Comparison of ENCODE assay signal across 15 mouse cellular contexts in the genomic region with DNA sequence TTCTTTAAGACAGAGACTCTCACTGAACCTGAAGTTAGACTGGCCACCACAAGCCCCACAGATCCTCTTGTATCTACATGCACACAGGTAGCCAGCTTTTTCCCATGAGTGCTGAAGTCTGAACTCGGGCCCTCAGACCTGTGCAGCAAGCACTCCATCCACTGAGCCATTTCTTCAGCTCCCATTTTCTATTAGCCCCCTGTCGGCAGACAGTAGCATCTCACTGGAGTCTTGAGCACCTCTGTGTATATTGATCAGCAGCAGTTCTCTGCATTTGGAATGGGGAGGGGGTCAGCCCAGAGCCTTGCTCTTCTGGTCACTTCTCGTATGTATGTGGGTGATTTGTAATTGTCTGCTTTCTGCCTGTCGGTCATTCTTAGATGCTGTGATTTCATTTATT. TPM values are rescaled to one million over a fixed set of nuclear protein-coding genes. Genes with fewer than 3 reads are reported as not detected.
DNase-seq lines count a peak whose midpoint lies in the region; ATAC-seq and TF ChIP-seq lines count a peak whose summit lies in the region.
"Had no signal": no experiment of that assay in that cellular context is flagged by ENCODE, and none has a peak within 500 bp of the region (broad histone marks: within the 10 kb centered on the region; RNA-seq: fewer than 3 reads in every experiment).

No protein-coding gene starts in this region.

- 63% methylated on average over 4 of the region's 4 CpGs for WGBS in heart, postnatal 0 days
- WGBS in lung, postnatal 0 days = 58% methylated on average over 4 of the region's 4 CpGs

- intact Hi-C loops in heart, postnatal 25 days (cut with DNase I) = loop anchor here (5.0 kb wide), 1 partner anchor 42 kb away; a partner anchor contains a TSS

- peak; percentile 31 for TF ChIP-seq CTCF in heart, postnatal 0 days (IDR thresholded peaks at IDR 0.05; ENCODE audit: low read depth)
- peak; percentile 60 for TF ChIP-seq CTCF in lung, postnatal 0 days (IDR thresholded peaks at IDR 0.05)

- H3K36me3 ChIP-seq in heart, postnatal 0 days (replicated peaks; ENCODE audit: control insufficient read depth, insufficient read depth, low read length) = no peaks in the 10 kb centered on the region
- H3K36me3 ChIP-seq in lung, postnatal 0 days (ENCODE audit: insufficient read depth, low read length) = no peaks in the 10 kb centered on the region
- H3K36me3 ChIP-seq: forebrain, embryonic 15.5 days had no signal

- H3K4me1 ChIP-seq in heart, postnatal 0 days (ENCODE audit: control insufficient read depth, insufficient read depth) = no peaks in the 10 kb centered on the region
- no peaks in the 10 kb centered on the region for H3K4me1 ChIP-seq in lung, postnatal 0 days (ENCODE audit: insufficient read depth, low read depth, low read length)

- no peaks in the 10 kb centered on the region for H3K9me3 ChIP-seq in heart, postnatal 0 days (replicated peaks; ENCODE audit: control insufficient read depth, low read length)
- H3K9me3 ChIP-seq in lung, postnatal 0 days (ENCODE audit: low read length) = no peaks in the 10 kb centered on the region
- H3K9me3 ChIP-seq: forebrain, embryonic 15.5 days; heart, embryonic 13.5 days had no signal

- H3K4me2 ChIP-seq in heart, postnatal 0 days (ENCODE audit: low read depth, low read length) = no peak overlapping the region
- H3K4me2 ChIP-seq in lung, postnatal 0 days (replicated peaks; ENCODE audit: low read depth, low read length) = no peak overlapping the region
- H3K4me2 ChIP-seq: forebrain, embryonic 15.5 days; heart, embryonic 13.5 days had no signal

- no peaks in the 10 kb centered on the region for H3K27me3 ChIP-seq in heart, postnatal 0 days (ENCODE audit: control insufficient read depth, insufficient read depth, low read length)
- H3K27me3 ChIP-seq in lung, postnatal 0 days (replicated peaks; ENCODE audit: insufficient read depth, low read length) = no peaks in the 10 kb centered on the region
- H3K27me3 ChIP-seq: forebrain, embryonic 15.5 days; heart, embryonic 13.5 days had no signal

- no peak overlapping the region for H3K9ac ChIP-seq in heart, postnatal 0 days (replicated peaks; ENCODE audit: low read depth, low read length)
- H3K9ac ChIP-seq in lung, postnatal 0 days (replicated peaks; ENCODE audit: low read depth) = no peak overlapping the region
- H3K9ac ChIP-seq: forebrain, embryonic 15.5 days; heart, embryonic 13.5 days had no signal

- no peak for DNase-seq in heart, postnatal 0 days (ENCODE audit: low spot score)
- no peak for DNase-seq in heart, postnatal 25 days (ENCODE audit: low spot score)
- no peak for DNase-seq in lung, postnatal 0 days (ENCODE audit: low spot score)
- no peak for DNase-seq in lung, adult 18-20 months
- peak; percentile 16 for DNase-seq in embryo, embryonic 11 days
- DNase-seq in adipocyte (ENCODE audit: low spot score) = no peak
- DNase-seq in urinary bladder, adult 18-20 months (ENCODE audit: low spot score in 2 of 2) = no peak
- DNase-seq: adrenal gland, postnatal 25 days; kidney, adult 18-20 months had no signal

- no peak for ATAC-seq in heart, postnatal 0 days (ENCODE audit: insufficient read depth, low read depth)
- ATAC-seq in lung, postnatal 0 days = no peak
- ATAC-seq: forebrain, embryonic 15.5 days had no signal

- H3K27ac ChIP-seq in heart, postnatal 0 days (ENCODE audit: low read depth) = no peak overlapping the region
- no peak overlapping the region for H3K27ac ChIP-seq in lung, postnatal 0 days (ENCODE audit: low read length)
- H3K27ac ChIP-seq: forebrain, embryonic 15.5 days; heart, embryonic 13.5 days had no signal

- no peak for TF ChIP-seq EP300 in heart, postnatal 0 days (IDR thresholded peaks at IDR 0.05; ENCODE audit: low read depth)
- TF ChIP-seq EP300 in lung, postnatal 0 days (IDR thresholded peaks at IDR 0.05) = no peak

- H3K4me3 ChIP-seq in heart, postnatal 0 days (ENCODE audit: low read depth, low read length) = no peak overlapping the region
- H3K4me3 ChIP-seq in lung, postnatal 0 days (ENCODE audit: low read depth, low read length) = no peak overlapping the region
- H3K4me3 ChIP-seq: forebrain, embryonic 15.5 days; heart, embryonic 13.5 days had no signal

RNA-seq across cellular contexts. Expression of a gene that starts 6.8 kb away (rescaled TPM):
- total RNA-seq in heart, postnatal 0 days (2014; rRNA removed; ENCODE audit: low replicate concordance) = 15.4 and 20.3 TPM in 2 replicates
- polyA plus RNA-seq in heart, postnatal 0 days (2015; fragmentation: Nextera tagmentation; extraction: Ambion mirVana) = 12.6 and 12.8 TPM in 2 replicates
- 10 to 100 TPM; 25.5 to 27.5 TPM for total RNA-seq in heart, postnatal 25 days (2021)
- 18.0 and 19.2 TPM in 2 replicates for polyA plus RNA-seq in lung, postnatal 0 days (2015; fragmentation: Nextera tagmentation; extraction: Ambion mirVana)

RNA-seq across cellular contexts. Expression of a gene that starts 19.4 kb away (rescaled TPM):
- total RNA-seq in heart, postnatal 0 days (2014; rRNA removed; ENCODE audit: low replicate concordance) = 0.12 TPM in 1 of 2 replicates, not detected in the other
- polyA plus RNA-seq in heart, postnatal 0 days (2015; fragmentation: Nextera tagmentation; extraction: Ambion mirVana) = 0.22 TPM in 2 replicates
- 1 to 10 TPM; 3.7 to 6.7 TPM for total RNA-seq in heart, postnatal 25 days (2021)
- polyA plus RNA-seq in lung, postnatal 0 days (2015; fragmentation: Nextera tagmentation; extraction: Ambion mirVana) = 0.25 and 0.32 TPM in 2 replicates
- total RNA-seq: adrenal gland, postnatal 25 days; common myeloid progenitor, adult 5-6 weeks; MEL had no signal
- polyA plus RNA-seq: forebrain, embryonic 15.5 days; liver, embryonic 16.5 days had no signal

RNA-seq across cellular contexts. Expression of a gene that starts 22.3 kb away (rescaled TPM):
- not detected in 2 replicates for total RNA-seq in heart, postnatal 0 days (2014; rRNA removed; ENCODE audit: low replicate concordance)
- not detected in 2 replicates for polyA plus RNA-seq in heart, postnatal 0 days (2015; fragmentation: Nextera tagmentation; extraction: Ambion mirVana)
- total RNA-seq in heart, postnatal 25 days (2021) = not detected
- 0.51 and 0.77 TPM in 2 replicates for polyA plus RNA-seq in lung, postnatal 0 days (2015; fragmentation: Nextera tagmentation; extraction: Ambion mirVana)
- total RNA-seq: left cerebral cortex, adult 18-20 months had no signal
- polyA plus RNA-seq: forebrain, embryonic 15.5 days; heart, embryonic 13.5 days had no signal

RNA-seq across cellular contexts. Expression of a gene that starts 24.2 kb away (rescaled TPM):
- 27.9 and 31.4 TPM in 2 replicates for total RNA-seq in heart, postnatal 0 days (2014; rRNA removed; ENCODE audit: low replicate concordance)
- polyA plus RNA-seq in heart, postnatal 0 days (2015; fragmentation: Nextera tagmentation; extraction: Ambion mirVana) = 13.2 and 15.3 TPM in 2 replicates
- 10 to 100 TPM; 10.8 to 12.2 TPM for total RNA-seq in heart, postnatal 25 days (2021)
- 13.7 and 13.9 TPM in 2 replicates for polyA plus RNA-seq in lung, postnatal 0 days (2015; fragmentation: Nextera tagmentation; extraction: Ambion mirVana)

RNA-seq across cellular contexts. Expression of a gene that starts 35.3 kb away (rescaled TPM):
- total RNA-seq in heart, postnatal 0 days (2014; rRNA removed; ENCODE audit: low replicate concordance) = not detected in 2 replicates
- not detected in 2 replicates for polyA plus RNA-seq in heart, postnatal 0 days (2015; fragmentation: Nextera tagmentation; extraction: Ambion mirVana)
- not detected for total RNA-seq in heart, postnatal 25 days (2021)
- 5.9 and 6.4 TPM in 2 replicates for polyA plus RNA-seq in lung, postnatal 0 days (2015; fragmentation: Nextera tagmentation; extraction: Ambion mirVana)
- total RNA-seq: common myeloid progenitor, adult 5-6 weeks; left cerebral cortex, adult 18-20 months; MEL had no signal
- polyA plus RNA-seq: forebrain, embryonic 15.5 days; liver, embryonic 16.5 days had no signal
